Mouse (Mus musculus): ENCODE results near the gene Man1b1.

Man1b1 gene

DNA sequence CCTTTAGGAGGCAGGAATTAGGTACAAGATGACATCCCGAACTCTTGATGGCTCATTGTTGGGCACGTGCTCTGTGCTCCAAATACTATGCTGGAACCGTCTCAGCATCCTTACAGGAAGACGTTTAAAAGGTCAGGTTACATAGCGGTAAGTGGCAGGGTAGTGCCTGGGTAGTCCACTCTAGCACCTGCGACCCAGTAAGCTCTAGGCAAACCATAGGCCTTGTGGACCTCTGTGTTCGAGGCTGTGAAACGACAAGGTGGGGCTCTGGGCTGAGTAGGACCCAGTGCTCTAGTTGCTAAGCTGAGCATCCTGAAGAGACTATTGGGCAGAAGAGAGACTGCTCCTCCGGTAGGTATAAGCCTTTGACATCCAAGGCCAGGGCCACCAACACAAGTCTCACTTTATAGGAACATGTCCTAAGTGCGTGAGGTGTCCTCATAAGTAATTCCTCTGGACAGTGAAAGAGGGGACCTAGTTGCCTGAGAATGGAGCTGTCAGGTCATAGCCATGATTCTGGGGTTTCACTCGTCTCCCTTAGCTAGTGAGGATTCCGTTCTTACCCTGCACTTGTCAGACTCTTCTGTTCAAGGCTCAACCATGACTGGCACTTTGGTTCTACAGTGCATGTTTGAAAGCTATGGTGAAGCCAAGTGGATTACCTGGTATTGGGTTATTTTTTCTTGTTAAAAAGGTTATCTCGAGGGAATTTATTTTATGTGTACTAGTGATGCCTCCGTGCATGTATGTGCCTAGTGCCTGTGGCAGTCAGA is 26.4 kb upstream of the Man1b1 start:
- DNase-seq: no peak

DNA sequence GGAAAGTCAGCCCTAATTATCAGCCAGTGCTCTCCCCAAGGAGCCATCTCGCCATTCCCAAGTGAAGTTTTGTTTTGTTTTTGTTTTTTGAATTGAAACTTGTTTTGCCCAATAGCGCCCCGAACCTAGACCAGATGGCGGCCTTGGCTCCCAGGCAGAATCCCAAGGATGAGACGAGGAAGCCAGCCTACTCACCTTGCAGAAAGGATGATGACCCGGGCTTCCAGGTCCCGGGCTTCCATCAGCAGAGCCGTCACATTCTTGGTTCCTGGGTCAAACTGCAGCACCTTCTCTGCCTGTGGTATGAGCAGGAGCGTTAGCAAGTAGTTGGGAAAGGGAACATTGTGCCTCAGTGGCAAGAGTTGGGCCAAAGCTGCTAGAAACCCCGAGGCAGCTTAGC is 22.0 kb upstream of the Man1b1 start:
- no peak for DNase-seq

DNA sequence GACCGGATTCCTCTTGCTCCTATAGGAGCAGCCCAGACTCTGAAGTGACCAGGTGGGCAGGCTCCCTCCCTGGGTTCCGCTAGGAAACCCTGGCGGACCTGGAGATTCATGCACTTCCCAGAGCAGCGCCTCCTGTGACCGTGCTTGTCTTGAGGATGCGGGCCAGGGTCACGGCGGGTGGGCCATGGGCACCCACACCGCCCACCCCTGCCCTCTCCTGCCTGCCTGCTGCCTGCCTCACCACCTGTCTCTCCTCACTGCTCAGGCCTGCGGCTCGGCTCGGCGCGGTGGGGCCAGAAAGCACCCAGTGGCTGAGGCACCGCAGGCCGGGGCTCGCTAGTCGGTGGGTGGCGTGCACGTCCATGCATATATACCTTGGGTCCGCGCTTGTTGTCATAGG is 21.2 kb upstream of the Man1b1 start:
- no peak for DNase-seq

GRCm38 (mm10) chr2:25311491-25311891 is 20.6 kb upstream of the Man1b1 start:
- no peak for DNase-seq

DNA sequence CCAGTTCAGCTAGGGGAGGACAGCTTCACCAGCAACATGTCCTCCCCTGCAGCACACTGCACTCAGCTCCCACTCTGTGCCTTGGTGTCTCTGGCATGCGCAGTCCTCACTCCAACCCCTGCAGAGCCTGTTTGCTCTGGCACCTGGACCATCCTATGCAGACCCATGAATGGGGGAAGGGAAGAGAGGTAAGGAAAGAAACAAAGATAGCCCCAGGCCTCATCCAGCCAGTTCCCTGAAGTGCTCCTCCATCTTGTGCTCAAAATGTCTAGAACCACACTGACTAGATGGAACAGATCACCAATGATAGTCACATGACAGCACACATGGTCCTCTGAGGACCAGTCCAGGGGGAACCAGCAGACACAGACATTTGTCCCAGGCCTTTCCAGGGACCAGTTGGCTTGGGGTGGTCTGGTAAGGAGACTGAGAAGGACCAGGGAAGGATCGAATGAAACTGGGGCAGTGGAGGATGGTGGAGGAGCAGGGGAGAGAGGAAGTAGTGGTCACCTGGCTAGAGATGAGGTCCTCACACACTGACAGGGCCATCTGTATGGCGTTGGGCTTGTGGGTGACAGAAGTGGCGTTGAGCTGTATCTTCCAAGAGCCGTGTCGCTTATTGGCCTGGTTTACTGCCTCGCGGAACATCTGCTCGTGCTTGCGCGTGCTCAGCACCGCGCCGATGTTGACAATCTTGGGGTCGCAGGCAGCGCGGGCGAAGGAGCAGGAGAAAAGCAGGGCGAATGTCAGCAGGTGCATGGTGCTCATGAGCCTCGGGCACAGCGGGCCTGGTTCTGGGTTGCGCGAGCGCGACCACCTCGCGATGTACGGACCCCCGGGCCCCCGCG is 13.8 kb upstream of the Man1b1 start:
- no peak for DNase-seq

DNA sequence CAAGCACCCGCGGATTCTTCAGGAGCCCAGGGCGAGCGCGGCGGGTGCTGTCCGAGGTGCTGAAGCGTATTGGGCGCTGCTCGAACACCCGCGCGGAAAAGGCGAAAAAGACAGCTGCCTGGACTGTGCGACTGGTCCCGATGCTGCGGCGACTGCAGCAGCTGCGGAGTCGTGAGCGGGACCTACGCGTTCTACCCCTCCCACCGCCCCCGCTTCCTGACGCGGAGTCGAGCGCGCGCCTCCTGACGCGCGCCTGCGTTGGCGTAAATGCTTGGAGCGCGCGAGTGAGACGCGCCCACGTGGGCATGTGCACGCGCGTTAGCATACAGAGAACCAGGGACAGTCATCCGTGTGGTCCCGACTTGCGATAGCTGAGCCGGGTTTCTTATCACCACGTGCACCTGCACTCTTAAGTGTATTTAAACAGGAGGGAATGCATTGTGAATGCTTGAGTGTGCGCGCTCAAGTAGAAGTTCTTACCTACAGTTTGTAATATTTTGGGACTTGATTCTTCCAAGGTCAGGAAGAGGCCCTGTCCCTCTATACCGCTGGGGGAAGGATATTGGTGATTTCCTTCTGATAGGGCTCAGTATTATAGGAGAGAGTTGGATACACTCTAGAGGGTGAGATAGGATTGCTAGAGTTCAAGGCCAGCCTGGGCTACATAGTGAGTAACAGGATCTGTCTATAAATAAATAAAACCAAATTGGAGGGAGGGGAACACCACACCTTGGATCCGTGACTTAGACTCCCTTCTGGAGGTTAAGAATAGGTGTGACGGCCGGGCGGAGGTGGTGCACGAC is 13.0 kb upstream of the Man1b1 start, which contains the start of gene Grin1:
TSS of gene Grin1 (minus strand) at position 217 of the 803 bp plus-strand sequence.
- DNase-seq: peak in 1 of 2 experiments; percentile 48

GRCm38 (mm10) chr2:25320084-25320483 is 12.1 kb upstream of the Man1b1 start:
- DNase-seq: no peak

- no peak for DNase-seq
Observed at GRCm38 (mm10) chr2:25326036-25326435, 6.1 kb upstream of the Man1b1 start.

GRCm38 (mm10) chr2:25328440-25328839 is 3.7 kb upstream of the Man1b1 start:
- DNase-seq: no peak

DNA sequence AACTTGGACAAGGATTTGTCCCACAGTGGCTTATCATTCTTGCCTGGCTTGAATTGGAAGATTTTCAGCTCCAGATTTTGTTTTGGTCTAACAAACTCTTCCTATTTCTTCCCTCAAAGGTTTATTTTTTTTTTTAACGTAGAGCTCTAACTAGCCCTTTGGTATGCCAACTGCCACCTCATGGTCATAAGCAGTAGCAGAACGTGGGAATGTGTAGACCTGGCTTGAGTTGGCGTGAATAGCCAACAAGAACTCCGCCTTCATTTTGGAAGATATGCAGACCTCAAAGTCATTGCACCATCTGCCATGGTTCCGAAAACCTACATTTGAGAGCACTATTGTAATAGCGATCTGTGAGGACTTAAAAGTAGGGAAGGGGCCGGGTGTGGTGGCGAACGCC is 668 bp upstream of the Man1b1 start:
- DNase-seq: no peak

GRCm38 (mm10) chr2:25333569-25333968 is 1.4 kb downstream of the Man1b1 start:
- no peak for DNase-seq

DNA sequence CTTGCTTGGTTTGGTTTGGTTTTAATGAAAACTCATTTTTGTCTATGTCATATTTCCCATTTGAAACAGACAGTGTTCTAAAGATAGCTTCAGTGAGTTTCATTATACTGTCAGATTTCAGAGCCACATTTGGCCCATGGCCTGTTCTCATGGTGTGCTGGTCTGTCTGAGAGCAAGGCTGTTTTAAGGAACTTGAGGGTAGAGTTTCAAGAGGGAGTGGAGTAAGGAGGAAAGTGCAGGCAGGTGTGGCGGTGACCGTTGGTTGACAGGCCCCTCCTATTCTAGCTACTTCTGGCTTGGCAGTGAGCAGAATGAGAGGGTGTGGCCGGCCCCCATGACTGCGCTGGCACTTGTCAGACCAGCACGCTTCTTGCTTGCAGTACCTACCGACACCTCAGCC is 6.2 kb downstream of the Man1b1 start:
- DNase-seq: no peak

DNA sequence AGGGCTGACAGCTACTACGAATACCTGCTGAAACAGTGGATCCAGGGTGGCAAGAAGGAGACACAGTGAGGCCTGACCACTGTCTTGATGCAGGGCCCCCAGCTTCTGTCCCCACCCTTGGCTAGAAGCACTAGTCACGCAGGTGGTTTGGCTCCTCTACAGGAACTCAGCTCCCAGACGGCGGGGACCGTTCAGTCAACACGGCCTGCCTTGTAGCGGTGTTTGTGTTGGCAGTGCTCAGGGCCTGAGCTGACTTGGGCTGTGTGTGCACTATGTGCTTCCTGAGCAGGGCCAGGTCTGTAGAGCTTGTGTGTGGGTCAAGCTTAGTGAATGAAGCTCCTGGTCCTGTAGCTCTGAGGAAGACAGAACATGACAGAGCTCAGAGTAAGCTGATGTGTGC is 16.0 kb downstream of the Man1b1 start:
- DNase-seq: no peak

- no peak for DNase-seq
Observed at GRCm38 (mm10) chr2:25349499-25349898, 17.4 kb downstream of the Man1b1 start.

DNA sequence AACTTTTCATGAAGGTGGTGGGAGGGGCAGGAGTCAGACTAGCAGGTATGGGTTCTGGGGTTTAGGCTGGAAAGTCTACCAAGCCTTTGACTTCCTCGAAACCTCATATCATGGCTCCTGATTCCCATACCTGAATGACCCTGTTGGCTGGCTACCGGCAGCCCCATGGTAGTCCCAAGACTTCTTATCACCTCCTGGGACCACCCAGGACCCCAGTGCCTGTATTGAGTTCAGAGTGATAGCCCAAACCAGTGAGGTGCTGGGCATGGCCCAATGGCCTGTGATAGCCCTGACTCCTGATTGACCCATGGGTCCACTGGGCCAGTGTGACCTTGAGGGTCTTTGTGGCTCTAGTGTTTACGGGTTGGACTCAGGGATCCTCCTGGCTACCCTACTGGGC is 18.6 kb downstream of the Man1b1 start:
- no peak for DNase-seq

DNA sequence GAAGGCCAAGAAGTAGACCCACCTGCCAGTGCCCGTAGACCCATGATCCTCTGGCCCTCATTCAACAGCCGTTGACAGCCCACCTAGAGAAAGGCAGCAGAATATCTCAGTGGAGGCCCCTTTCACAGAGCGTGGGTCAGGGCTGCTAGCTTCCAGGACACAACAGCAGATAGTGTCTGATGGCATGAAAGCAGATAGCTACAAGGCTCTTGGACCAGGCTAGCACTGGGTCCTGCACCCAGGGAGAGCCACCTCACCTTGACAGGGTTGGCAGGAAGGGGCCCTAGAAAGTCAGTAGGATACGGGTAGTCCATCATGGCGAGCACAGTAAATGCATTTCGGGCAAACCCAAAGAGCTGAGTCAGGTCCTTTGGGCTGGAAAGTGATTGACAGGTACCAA is 22.1 kb downstream of the Man1b1 start:
- DNase-seq: no peak

DNA sequence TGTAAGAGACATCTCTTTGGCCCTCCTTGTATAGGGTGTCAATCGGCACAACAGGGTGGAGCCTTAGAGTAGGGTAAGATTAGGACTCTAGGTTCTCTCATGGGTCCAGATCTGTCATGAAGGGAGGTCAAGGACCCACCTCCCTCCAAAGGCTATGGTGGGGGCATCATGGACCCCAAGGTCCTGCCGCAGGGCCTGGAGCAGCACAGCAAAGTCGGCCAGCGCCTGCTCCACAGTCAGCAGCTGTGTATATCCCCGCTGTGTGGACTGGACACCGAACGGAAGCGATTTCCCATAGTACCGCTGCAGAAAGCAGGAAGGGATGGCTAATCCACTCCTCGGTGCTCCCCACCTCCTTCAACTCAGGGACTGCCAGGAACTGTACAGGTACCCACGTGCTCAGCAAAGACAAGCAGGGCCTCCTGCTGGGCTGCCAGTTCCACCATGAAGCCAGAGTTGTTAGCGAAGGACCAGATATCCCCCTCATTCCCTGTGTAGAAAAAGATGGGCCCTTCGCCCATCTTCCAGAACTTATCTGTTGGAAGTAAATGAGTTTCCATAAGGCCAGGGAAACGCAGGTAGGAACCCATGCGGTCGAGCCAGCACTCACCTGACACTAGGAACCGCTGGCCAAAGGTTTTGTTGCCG is 23.4 kb downstream of the Man1b1 start:
- no peak for DNase-seq

DNA sequence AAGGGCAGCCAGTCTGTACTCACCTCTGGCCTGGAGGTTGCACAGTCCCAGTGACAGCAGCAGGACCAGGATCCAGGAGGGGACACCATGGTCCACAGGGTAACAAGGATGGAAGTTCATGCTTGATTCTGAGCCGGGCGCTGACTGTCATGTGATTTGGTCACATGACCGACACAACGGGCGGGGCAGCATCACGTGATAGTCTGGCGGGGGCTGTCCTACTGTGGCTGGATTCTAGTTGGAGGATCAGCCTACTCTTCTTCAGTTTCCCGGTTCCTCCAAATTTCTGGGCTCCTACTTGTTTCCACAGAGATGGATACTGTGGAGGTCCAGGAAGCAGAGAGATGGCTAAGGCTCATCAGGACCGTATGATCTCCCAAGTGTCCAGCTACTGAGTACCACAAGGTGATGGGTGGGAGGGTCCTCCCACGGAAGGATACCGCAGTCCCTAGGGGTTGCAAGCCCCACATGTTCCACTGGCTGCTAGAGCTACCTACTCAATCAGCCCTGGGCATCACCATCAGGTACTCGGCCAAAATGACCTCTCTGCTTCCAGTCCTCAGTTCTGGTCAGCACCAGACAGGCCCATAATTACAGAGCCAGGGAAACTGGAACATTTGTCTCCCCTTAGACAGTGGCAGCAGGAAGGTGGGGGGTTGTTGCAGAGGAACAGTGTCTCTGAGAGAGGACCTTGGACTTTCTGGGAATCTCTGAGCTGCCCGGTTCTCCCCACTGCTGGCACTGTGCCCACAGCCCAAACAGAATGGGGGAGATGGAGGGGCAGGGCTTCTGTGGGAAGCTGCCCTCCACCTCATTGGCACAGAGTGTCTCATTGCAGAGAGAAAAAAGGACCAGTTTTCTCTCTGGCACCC is 24.3 kb downstream of the Man1b1 start, which contains the start of gene Dpp7:
TSS of gene Dpp7 (minus strand) at position 152 of the 872 bp plus-strand sequence.
- DNase-seq: peak; percentile 68 to 76

DNA sequence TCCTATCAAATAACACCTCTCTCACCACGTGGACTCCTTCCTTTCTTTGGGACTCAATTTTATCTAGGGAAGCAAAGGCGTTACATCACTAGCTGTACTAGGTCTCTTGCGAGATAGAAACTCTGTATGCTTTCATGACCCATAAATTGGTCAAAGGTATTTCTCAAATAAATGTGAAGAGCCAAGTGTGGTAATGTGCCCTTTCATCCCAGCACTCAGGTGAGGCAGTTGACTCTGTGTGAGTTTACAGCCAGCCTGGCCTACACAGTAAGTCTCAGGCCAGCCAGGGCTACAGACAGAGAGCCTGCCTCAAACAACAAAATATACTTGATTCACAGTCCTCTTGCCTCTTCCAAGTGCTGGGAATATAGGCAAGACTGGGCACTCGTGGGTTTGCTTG is 27.7 kb downstream of the Man1b1 start:
- DNase-seq: no peak

GRCm38 (mm10) chr2:25363478-25364178 is 31.5 kb downstream of the Man1b1 start:
- DNase-seq: no peak

DNA sequence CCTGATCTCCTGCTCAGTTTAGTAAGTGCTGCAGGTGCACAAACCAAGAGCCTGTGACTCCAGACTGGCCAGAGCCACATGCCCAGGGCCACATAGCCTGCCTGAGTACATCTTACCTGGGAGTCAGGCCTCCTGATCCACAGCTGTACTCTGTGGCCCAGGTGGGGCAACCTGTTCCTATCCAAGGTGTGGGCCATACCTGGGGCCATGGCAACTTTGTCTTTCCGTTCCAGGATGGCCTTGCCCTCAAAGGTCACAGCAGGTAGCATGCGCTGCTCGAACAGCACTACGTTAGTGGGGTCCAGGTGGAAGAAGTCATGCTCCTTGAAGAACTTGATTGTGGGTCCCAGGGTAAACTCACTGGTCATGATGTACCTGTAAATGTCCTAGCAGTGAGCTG is 32.2 kb downstream of the Man1b1 start:
- no peak for DNase-seq
